Mouse (Mus musculus) embryonic facial prominence, embryonic 14.5 days (tissue): ENCODE results near the gene Gm12830. TPM values are rescaled to one million over a fixed set of nuclear protein-coding genes. Genes with fewer than 3 reads are reported as not detected.

Experiments
- ATAC-seq: fragments of 200-750 bp; cut with Nextera tagmentation; 2 replicates; pipeline ENCODE4 v1.8.0; 2017; ENCODE audit warnings: low read depth, moderate number of reproducible peaks, moderate TSS enrichment
- DNase-seq: peaks from one replicate; pipeline ENCODE4 v3.0.0-alpha.2; 2015; ENCODE audit warnings: low spot score
- H3K27ac ChIP-seq: fragments of 300-500 bp; sonication (generic); replicated peaks from 2 replicates; pipeline ENCODE4 v1.5.1; 2014; ENCODE audit warnings: low read depth, mild to moderate bottlenecking, low read length, moderate library complexity
- H3K27me3 ChIP-seq: fragments of 300-500 bp; sonication (generic); replicated peaks from 2 replicates; pipeline ENCODE4 v1.6.1; 2014; ENCODE audit warnings: low read length; ENCODE audit not compliant: control insufficient read depth, insufficient read depth
- H3K36me3 ChIP-seq: fragments of 300-500 bp; sonication (generic); 2 replicates; pipeline ENCODE4 v1.6.1; 2014; ENCODE audit warnings: low read length, mixed read lengths; ENCODE audit not compliant: control insufficient read depth, insufficient read depth
- H3K4me1 ChIP-seq: fragments of 300-500 bp; sonication (generic); 2 replicates; pipeline ENCODE4 v1.6.1; 2014; ENCODE audit warnings: antibody characterized with exemption, low read length; ENCODE audit not compliant: control insufficient read depth, insufficient read depth
- H3K4me2 ChIP-seq: fragments of 300-500 bp; sonication (generic); 2 replicates; pipeline ENCODE4 v1.6.1; 2014; ENCODE audit warnings: low read depth, mild to moderate bottlenecking, low read length, moderate library complexity, mixed read lengths
- H3K4me3 ChIP-seq: fragments of 300-500 bp; sonication (generic); 2 replicates; pipeline ENCODE4 v1.5.1; 2014; ENCODE audit warnings: low read depth, mild to moderate bottlenecking, low read length
- H3K9ac ChIP-seq: fragments of 300-500 bp; sonication (generic); 2 replicates; pipeline ENCODE4 v1.6.1; 2014; ENCODE audit warnings: low read depth, mild to moderate bottlenecking, low read length, moderate library complexity, mixed read lengths
- H3K9me3 ChIP-seq: fragments of 300-500 bp; sonication (generic); 2 replicates; pipeline ENCODE4 v1.6.1; 2016; ENCODE audit warnings: low read length; ENCODE audit not compliant: control insufficient read depth
- WGBS: fragments of 180-500 bp; shearing (Covaris S2); extraction: QIAGEN DNeasy Blood & Tissue Kit; methylation state at CpG from one replicate; pipeline ENCODE4 v1.1.7; 2014; 5-methylcytosine and 5-hydroxymethylcytosine counted together
- polyA plus RNA-seq: library from polyadenylated mRNA; unstranded; fragments of >200 nt; fragmentation: Nextera tagmentation; extraction: Ambion mirVana; gene quantifications from 2 replicates; pipeline ENCODE4 v1.2.1, GENCODE M21; 2014

The Gm12830 gene
- polyA plus RNA-seq, 1 experiment from 2014 or later, result not detected

- Histone ChIP-seq H3K4me2 (no peak overlapping the region), H3K4me1 (no peaks in the 10 kb centered on the region), H3K36me3 (no peaks in the 10 kb centered on the region), H3K27ac (no peak overlapping the region), H3K27me3 (peaks cover 60% of the 10 kb centered on the region), H3K9me3 (no peaks in the 10 kb centered on the region), H3K9ac (no peak overlapping the region), H3K4me3 (no peak overlapping the region)
- no peak for DNase-seq
- ATAC-seq, result no peak
- 30% methylated on average over 9 of the region's 9 CpGs for WGBS
Observed at GRCm38 (mm10) chr4:114841336-114841920, 19.9 kb downstream of the Gm12830 start.

GRCm38 (mm10) chr4:114842376-114842960, 20.9 kb downstream of the Gm12830 start:
- no peak for ATAC-seq
- Histone ChIP-seq H3K27me3 (peaks cover 57% of the 10 kb centered on the region), H3K9me3 (no peaks in the 10 kb centered on the region), H3K27ac (no peak overlapping the region), H3K36me3 (no peaks in the 10 kb centered on the region), H3K4me1 (no peaks in the 10 kb centered on the region), H3K4me2 (peak overlapping the region; percentile 34), H3K4me3 (peak overlapping the region; percentile 13; the same call in 1 of the 2 replicates), H3K9ac (no peak overlapping the region)
- DNase-seq, result peak; percentile 36
- 4% methylated on average over 6 of the region's 11 CpGs for WGBS

- Histone ChIP-seq H3K9me3 (no peaks in the 10 kb centered on the region), H3K9ac (peak overlapping the region; percentile 52), H3K4me1 (no peaks in the 10 kb centered on the region), H3K4me3 (peak overlapping the region; percentile 40), H3K27ac (no peak overlapping the region), H3K36me3 (no peaks in the 10 kb centered on the region), H3K4me2 (peak overlapping the region; percentile 68), H3K27me3 (peaks cover 57% of the 10 kb centered on the region)
- DNase-seq (peak; percentile 16), ATAC-seq (peak; percentile 45; the same call in 1 of the 2 replicates)
- WGBS, result under 1% methylated on average over 33 of the region's 51 CpGs
Observed at GRCm38 (mm10) chr4:114843097-114843721, 21.7 kb downstream of the Gm12830 start.

GRCm38 (mm10) chr4:114844600-114844999, 23.1 kb downstream of the Gm12830 start:
- no peaks in the 10 kb centered on the region for H3K4me1 ChIP-seq
- H3K36me3 ChIP-seq, result no peaks in the 10 kb centered on the region
- H3K27me3 ChIP-seq, result peaks cover 44% of the 10 kb centered on the region
- WGBS, result 39% methylated on average over 1 of the region's 1 CpGs
- H3K4me2 ChIP-seq, result no peak overlapping the region
- DNase-seq (no peak), ATAC-seq (no peak)
- no peak overlapping the region for H3K4me3 ChIP-seq
- H3K9ac ChIP-seq, result no peak overlapping the region
- no peak overlapping the region for H3K27ac ChIP-seq
- no peaks in the 10 kb centered on the region for H3K9me3 ChIP-seq

GRCm38 (mm10) chr4:114845622-114846021, 24.1 kb downstream of the Gm12830 start:
- DNase-seq (no peak), ATAC-seq (no peak)
- H3K27ac ChIP-seq, result no peak overlapping the region
- H3K27me3 ChIP-seq, result peaks cover 43% of the 10 kb centered on the region
- no peak overlapping the region for H3K4me3 ChIP-seq
- H3K4me1 ChIP-seq, result no peaks in the 10 kb centered on the region
- no peaks in the 10 kb centered on the region for H3K9me3 ChIP-seq
- 53% methylated on average over 4 of the region's 4 CpGs for WGBS
- H3K9ac ChIP-seq, result no peak overlapping the region
- no peak overlapping the region for H3K4me2 ChIP-seq
- H3K36me3 ChIP-seq, result no peaks in the 10 kb centered on the region

GRCm38 (mm10) chr4:114846723-114847122, 25.2 kb downstream of the Gm12830 start:
- no peak for ATAC-seq
- no peak overlapping the region for H3K4me3 ChIP-seq

GRCm38 (mm10) chr4:114853968-114854367, 32.4 kb downstream of the Gm12830 start:
- H3K27me3 ChIP-seq, result no peaks in the 10 kb centered on the region
- WGBS, result 63% methylated on average over 2 of the region's 2 CpGs
- H3K4me1 ChIP-seq, result no peaks in the 10 kb centered on the region
- ATAC-seq, result no peak
- no peak overlapping the region for H3K4me3 ChIP-seq
- H3K27ac ChIP-seq, result no peak overlapping the region
- no peak overlapping the region for H3K9ac ChIP-seq
- no peaks in the 10 kb centered on the region for H3K9me3 ChIP-seq
- no peak for DNase-seq
- H3K4me2 ChIP-seq, result no peak overlapping the region
- no peaks in the 10 kb centered on the region for H3K36me3 ChIP-seq

More at GRCm38 (mm10) chr4:114846723-114847122, 25.2 kb downstream of the Gm12830 start:
- Histone ChIP-seq H3K9me3 (no peaks in the 10 kb centered on the region), H3K27me3 (peaks cover 35% of the 10 kb centered on the region), H3K27ac (no peak overlapping the region), H3K9ac (no peak overlapping the region), H3K4me1 (no peaks in the 10 kb centered on the region), H3K4me2 (no peak overlapping the region), H3K36me3 (no peaks in the 10 kb centered on the region)
- DNase-seq, result no peak
- WGBS, result 63% methylated on average over 6 of the region's 6 CpGs

- WGBS, result 33% methylated on average over 5 of the region's 5 CpGs
Observed at GRCm38 (mm10) chr4:114858426-114858825, 36.9 kb downstream of the Gm12830 start.

More at GRCm38 (mm10) chr4:114858426-114858825, 36.9 kb downstream of the Gm12830 start:
- Histone ChIP-seq H3K27ac (no peak overlapping the region), H3K4me3 (no peak overlapping the region), H3K4me1 (peaks cover 3% of the 10 kb centered on the region; the same call in 1 of the 2 replicates), H3K4me2 (no peak overlapping the region), H3K9ac (no peak overlapping the region), H3K9me3 (no peaks in the 10 kb centered on the region), H3K36me3 (no peaks in the 10 kb centered on the region), H3K27me3 (no peaks in the 10 kb centered on the region)
- ATAC-seq (no peak), DNase-seq (no peak)
